Mouse (Mus musculus): ENCODE measurements around the gene Ccdc50.

- TF ChIP-seq CTCF (IDR thresholded peaks at IDR 0.05; ENCODE audit: extremely low read depth, insufficient read length, insufficient replicate concordance, low read depth, low read length) (peak; percentile 96; the same call in 1 of the 2 replicates), POLR2A (IDR thresholded peaks at IDR 0.05; ENCODE audit: low read depth, low read length) (no peak)
Observed at GRCm38 (mm10) chr16:27457273-27457672, 68.6 kb downstream of the Ccdc50 start.
